Mouse (Mus musculus): Measurements from ENCODE around the gene Csf3. TPM values are rescaled to one million over a fixed set of nuclear protein-coding genes. Genes with fewer than 3 reads are reported as not detected.
A peak's percentile ranks its signal among the peaks of the same experiment; 100 is the strongest.
"Not testable (repeated sequence)": the region's sequence is repeated elsewhere in the genome, so short reads cannot be mapped to it uniquely, and the experiment has no call there.

The Csf3 gene
- total and polyA plus RNA-seq, 3 experiments: not detected

- no peak for TF ChIP-seq CTCF (IDR thresholded peaks at IDR 0.05)
- no peak for TF ChIP-seq POLR2A (IDR thresholded peaks at IDR 0.05; ENCODE audit: insufficient read depth, low read depth, low read length)
- H3K79me2 ChIP-seq (replicated peaks; ENCODE audit: control insufficient read depth, insufficient read depth, low read length): no peaks in the 10 kb centered on the region
- no peaks in the 10 kb centered on the region for H3K4me1 ChIP-seq (ENCODE audit: control insufficient read depth, insufficient read depth, low read length)
- peaks cover 1% of the 10 kb centered on the region for H3K27me3 ChIP-seq (ENCODE audit: control insufficient read depth, insufficient read depth, low read length)
- no peak overlapping the region for H3K27ac ChIP-seq
- H3K4me3 ChIP-seq: no peak overlapping the region
- no peak for DNase-seq
- intact Hi-C loops (cut with DNase I): no loop called here
- H3K9ac ChIP-seq (ENCODE audit: low read depth, low read length): no peak overlapping the region
- 29% methylated on average over 5 of the region's 5 CpGs for WGBS
- no peaks in the 10 kb centered on the region for H3K36me3 ChIP-seq (ENCODE audit: control insufficient read depth, insufficient read depth, low read length)
Observed at GRCm38 (mm10) chr11:98671857-98672256, 29.2 kb upstream of the Csf3 start.

GRCm38 (mm10) chr11:98672482-98672881 lies 28.6 kb upstream of the Csf3 start:
- intact Hi-C loops (cut with DNase I): no loop called here
- no peak for DNase-seq
- Histone ChIP-seq H3K4me1 (ENCODE audit: control insufficient read depth, insufficient read depth, low read length) (no peaks in the 10 kb centered on the region), H3K4me3 (no peak overlapping the region), H3K27ac (no peak overlapping the region), H3K79me2 (replicated peaks; ENCODE audit: control insufficient read depth, insufficient read depth, low read length) (no peaks in the 10 kb centered on the region), H3K36me3 (ENCODE audit: control insufficient read depth, insufficient read depth, low read length) (no peaks in the 10 kb centered on the region), H3K27me3 (ENCODE audit: control insufficient read depth, insufficient read depth, low read length) (peaks cover 1% of the 10 kb centered on the region), H3K9ac (ENCODE audit: low read depth, low read length) (no peak overlapping the region)
- TF ChIP-seq POLR2A (IDR thresholded peaks at IDR 0.05; ENCODE audit: insufficient read depth, low read depth, low read length) (no peak), CTCF (IDR thresholded peaks at IDR 0.05) (no peak), EP300 (IDR thresholded peaks at IDR 0.05; ENCODE audit: insufficient read depth, low read depth, low read length) (no peak)
- WGBS: 62% methylated on average over 5 of the region's 5 CpGs

- H3K27me3 ChIP-seq (ENCODE audit: control insufficient read depth, insufficient read depth, low read length); H3K4me3 ChIP-seq; intact Hi-C loops (cut with DNase I); H3K79me2 ChIP-seq (replicated peaks; ENCODE audit: control insufficient read depth, insufficient read depth, low read length); H3K36me3 ChIP-seq (ENCODE audit: control insufficient read depth, insufficient read depth, low read length); H3K4me1 ChIP-seq (ENCODE audit: control insufficient read depth, insufficient read depth, low read length); H3K27ac ChIP-seq; H3K9ac ChIP-seq (ENCODE audit: low read depth, low read length): not testable (repeated sequence)
- 4% methylated on average over 7 of the region's 7 CpGs for WGBS
- DNase-seq: peak; percentile 52 to 61
- TF ChIP-seq CTCF (IDR thresholded peaks at IDR 0.05): peak; percentile 62
Observed at GRCm38 (mm10) chr11:98673136-98673535, 27.9 kb upstream of the Csf3 start.

GRCm38 (mm10) chr11:98675829-98676363 lies 25.2 kb upstream of the Csf3 start:
- TF ChIP-seq POLR2A (IDR thresholded peaks at IDR 0.05; ENCODE audit: insufficient read depth, low read depth, low read length) (no peak), EP300 (IDR thresholded peaks at IDR 0.05; ENCODE audit: insufficient read depth, low read depth, low read length) (no peak), CTCF (IDR thresholded peaks at IDR 0.05) (no peak)
- no peak for DNase-seq
- no peaks in the 10 kb centered on the region for H3K79me2 ChIP-seq (replicated peaks; ENCODE audit: control insufficient read depth, insufficient read depth, low read length)
- no peak overlapping the region for H3K9ac ChIP-seq (ENCODE audit: low read depth, low read length)
- no peaks in the 10 kb centered on the region for H3K4me1 ChIP-seq (ENCODE audit: control insufficient read depth, insufficient read depth, low read length)
- no peaks in the 10 kb centered on the region for H3K27me3 ChIP-seq (ENCODE audit: control insufficient read depth, insufficient read depth, low read length)
- no peak overlapping the region for H3K4me3 ChIP-seq
- no peak overlapping the region for H3K27ac ChIP-seq
- intact Hi-C loops (cut with DNase I): no loop called here
- 33% methylated on average over 7 of the region's 7 CpGs for WGBS
- H3K36me3 ChIP-seq (ENCODE audit: control insufficient read depth, insufficient read depth, low read length): no peaks in the 10 kb centered on the region

- WGBS: 96% methylated on average over 1 of the region's 1 CpGs
Observed at GRCm38 (mm10) chr11:98680023-98680422, 21.0 kb upstream of the Csf3 start.

GRCm38 (mm10) chr11:98680595-98680994 lies 20.5 kb upstream of the Csf3 start:
- H3K4me1 ChIP-seq (ENCODE audit: control insufficient read depth, insufficient read depth, low read length); H3K27me3 ChIP-seq (ENCODE audit: control insufficient read depth, insufficient read depth, low read length); intact Hi-C loops (cut with DNase I); DNase-seq; H3K9ac ChIP-seq (ENCODE audit: low read depth, low read length); H3K79me2 ChIP-seq (replicated peaks; ENCODE audit: control insufficient read depth, insufficient read depth, low read length); H3K27ac ChIP-seq; H3K36me3 ChIP-seq (ENCODE audit: control insufficient read depth, insufficient read depth, low read length); H3K4me3 ChIP-seq: not testable (repeated sequence)
- WGBS: 97% methylated on average over 4 of the region's 4 CpGs

More at GRCm38 (mm10) chr11:98680023-98680422, 21.0 kb upstream of the Csf3 start:
- no peak for TF ChIP-seq EP300 (IDR thresholded peaks at IDR 0.05; ENCODE audit: insufficient read depth, low read depth, low read length)
- TF ChIP-seq CTCF (IDR thresholded peaks at IDR 0.05): peak; percentile 25
- Histone ChIP-seq H3K9ac (ENCODE audit: low read depth, low read length) (no peak overlapping the region), H3K27me3 (ENCODE audit: control insufficient read depth, insufficient read depth, low read length) (no peaks in the 10 kb centered on the region), H3K4me1 (ENCODE audit: control insufficient read depth, insufficient read depth, low read length) (peaks cover 1% of the 10 kb centered on the region), H3K4me3 (no peak overlapping the region), H3K79me2 (replicated peaks; ENCODE audit: control insufficient read depth, insufficient read depth, low read length) (peaks cover 4% of the 10 kb centered on the region), H3K36me3 (ENCODE audit: control insufficient read depth, insufficient read depth, low read length) (no peaks in the 10 kb centered on the region; the same call in 1 of the 2 replicates), H3K27ac (no peak overlapping the region)
- intact Hi-C loops (cut with DNase I): no loop called here
- no peak for DNase-seq
